Mouse (Mus musculus) kidney, embryonic 14.5 days (tissue): ENCODE data around the gene Dazl. TPM values are rescaled to one million over a fixed set of nuclear protein-coding genes. Genes with fewer than 3 reads are reported as not detected.

Source experiments
- ATAC-seq: fragments of 200-750 bp; cut with Nextera tagmentation; 2 replicates; pipeline ENCODE4 v1.8.0; 2017; ENCODE audit warnings: moderate number of reproducible peaks, mild to moderate bottlenecking, moderate TSS enrichment, moderate library complexity; ENCODE audit not compliant: low FRiP score, low TSS enrichment
- H3K27ac ChIP-seq: fragments of 300-500 bp; sonication (generic); 2 replicates; pipeline ENCODE4 v1.5.1; 2014; ENCODE audit warnings: low read depth, mild to moderate bottlenecking, low read length, moderate library complexity, mixed read lengths
- H3K27me3 ChIP-seq: fragments of 300-500 bp; sonication (generic); 2 replicates; pipeline ENCODE4 v1.6.1; 2014; ENCODE audit warnings: mild to moderate bottlenecking, low read length; ENCODE audit not compliant: control insufficient read depth, insufficient read depth
- H3K36me3 ChIP-seq: fragments of 300-500 bp; sonication (generic); 2 replicates; pipeline ENCODE4 v1.6.1; 2014; ENCODE audit warnings: low read length, mixed read lengths; ENCODE audit not compliant: control insufficient read depth, insufficient read depth
- H3K4me1 ChIP-seq: fragments of 300-500 bp; sonication (generic); 2 replicates; pipeline ENCODE4 v1.6.1; 2014; ENCODE audit warnings: low read length, mixed read lengths; ENCODE audit not compliant: control insufficient read depth, insufficient read depth
- H3K4me2 ChIP-seq: fragments of 300-500 bp; sonication (generic); replicated peaks from 2 replicates; pipeline ENCODE4 v1.6.1; 2014; ENCODE audit warnings: low read depth, mild to moderate bottlenecking, low read length
- H3K4me3 ChIP-seq: fragments of 300-500 bp; sonication (generic); 2 replicates; pipeline ENCODE4 v1.5.1; 2014; ENCODE audit warnings: mild to moderate bottlenecking, low read length
- H3K9ac ChIP-seq: fragments of 300-500 bp; sonication (generic); 2 replicates; pipeline ENCODE4 v1.6.1; 2014; ENCODE audit warnings: low read depth, mild to moderate bottlenecking, low read length, moderate library complexity
- H3K9me3 ChIP-seq: fragments of 300-500 bp; sonication (generic); 2 replicates; pipeline ENCODE4 v1.6.1; 2016; ENCODE audit warnings: low read length; ENCODE audit not compliant: control insufficient read depth
- WGBS: fragments of 180-500 bp; shearing (Covaris S2); extraction: QIAGEN DNeasy Blood & Tissue Kit; methylation state at CpG from one replicate; pipeline ENCODE4 v1.1.7; 2014; 5-methylcytosine and 5-hydroxymethylcytosine counted together
- polyA plus RNA-seq: library from polyadenylated mRNA; unstranded; fragments of >200 nt; fragmentation: Nextera tagmentation; extraction: Ambion mirVana; gene quantifications from 2 replicates; pipeline ENCODE4 v1.2.1, GENCODE M21; 2014

The Dazl gene
- polyA plus RNA-seq, 1 experiment from 2014 or later = not detected

GRCm38 (mm10) chr17:50318810-50319209 lies 25.4 kb upstream of the Dazl start:
- Histone ChIP-seq H3K4me3 (no peak overlapping the region), H3K9me3 (no peaks in the 10 kb centered on the region), H3K4me1 (no peaks in the 10 kb centered on the region), H3K27ac (no peak overlapping the region), H3K4me2 (no peak overlapping the region), H3K27me3 (no peaks in the 10 kb centered on the region), H3K9ac (no peak overlapping the region), H3K36me3 (no peaks in the 10 kb centered on the region)
- ATAC-seq = no peak

GRCm38 (mm10) chr17:50316216-50317150 lies 23.0 kb upstream of the Dazl start:
- H3K4me3 ChIP-seq = no peak overlapping the region
- H3K9ac ChIP-seq = no peak overlapping the region
- H3K27ac ChIP-seq = no peak overlapping the region
- no peak for ATAC-seq
- H3K4me1 ChIP-seq = no peaks in the 10 kb centered on the region
- 53% methylated on average over 11 of the region's 11 CpGs for WGBS
- no peaks in the 10 kb centered on the region for H3K27me3 ChIP-seq
- H3K4me2 ChIP-seq = no peak overlapping the region
- no peaks in the 10 kb centered on the region for H3K36me3 ChIP-seq
- H3K9me3 ChIP-seq = no peaks in the 10 kb centered on the region

GRCm38 (mm10) chr17:50310148-50310802 lies 16.8 kb upstream of the Dazl start:
- no peaks in the 10 kb centered on the region for H3K27me3 ChIP-seq
- no peaks in the 10 kb centered on the region for H3K36me3 ChIP-seq
- 64% methylated on average over 10 of the region's 10 CpGs for WGBS
- H3K4me1 ChIP-seq = no peaks in the 10 kb centered on the region
- ATAC-seq = no peak
- H3K27ac ChIP-seq = no peak overlapping the region
- no peak overlapping the region for H3K4me2 ChIP-seq
- H3K9ac ChIP-seq = no peak overlapping the region
- no peak overlapping the region for H3K4me3 ChIP-seq
- H3K9me3 ChIP-seq = no peaks in the 10 kb centered on the region

DNA sequence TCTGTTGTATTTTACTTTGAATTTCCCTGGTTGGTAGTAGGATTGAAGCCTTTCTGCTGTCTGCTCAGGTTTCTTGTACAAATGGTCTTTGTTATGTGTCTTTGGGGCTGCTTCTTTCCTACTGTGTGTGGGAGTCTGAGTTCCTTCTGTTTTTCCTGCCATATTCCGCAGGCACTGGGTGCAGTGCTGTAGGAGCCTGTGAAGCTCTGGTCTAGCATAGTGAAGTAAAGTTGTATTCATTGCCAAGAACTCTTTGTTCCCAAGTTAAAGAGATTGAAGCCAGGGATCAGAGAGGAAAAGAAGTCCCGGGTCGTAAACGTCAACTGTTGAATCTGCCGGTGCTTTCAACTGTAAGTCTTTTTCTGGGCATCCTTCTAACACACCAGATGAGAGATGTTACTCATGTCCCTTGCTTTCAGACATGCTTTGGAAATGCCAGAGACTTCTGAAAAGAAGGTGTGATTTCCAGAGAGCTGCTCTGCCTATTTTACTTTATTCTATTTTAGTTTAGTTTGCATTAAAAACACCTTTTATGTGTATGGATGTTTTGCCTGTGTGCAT lies 16.2 kb upstream of the Dazl start:
- WGBS = 55% methylated on average over 5 of the region's 5 CpGs
- H3K4me1 ChIP-seq = no peaks in the 10 kb centered on the region
- no peak for ATAC-seq
- H3K27ac ChIP-seq = no peak overlapping the region
- H3K36me3 ChIP-seq = no peaks in the 10 kb centered on the region
- H3K27me3 ChIP-seq = no peaks in the 10 kb centered on the region
- no peak overlapping the region for H3K9ac ChIP-seq
- H3K4me3 ChIP-seq = no peak overlapping the region
- H3K9me3 ChIP-seq = no peaks in the 10 kb centered on the region
- H3K4me2 ChIP-seq = no peak overlapping the region

DNA sequence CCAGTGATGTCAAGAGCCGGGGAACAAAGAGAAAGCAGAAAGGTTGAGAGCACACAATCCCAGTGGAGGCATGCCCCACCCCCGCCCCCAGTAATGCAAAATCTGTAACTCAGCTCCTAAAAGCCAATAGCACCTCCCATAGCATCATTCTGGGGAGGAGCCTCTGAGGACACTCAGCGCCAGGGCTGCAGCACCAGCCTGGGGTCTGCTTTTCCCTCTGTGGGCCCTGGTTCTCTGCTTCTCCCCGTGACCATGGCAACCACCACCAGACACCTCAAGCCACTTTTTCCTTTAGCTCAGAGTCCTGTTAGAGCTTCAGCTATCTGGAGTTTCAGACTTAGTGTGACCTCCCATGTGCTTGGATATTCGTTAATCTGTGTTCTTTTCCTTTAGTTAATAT lies 15.4 kb upstream of the Dazl start:
- H3K4me2 ChIP-seq = no peak overlapping the region
- no peak for ATAC-seq
- no peaks in the 10 kb centered on the region for H3K9me3 ChIP-seq
- no peak overlapping the region for H3K27ac ChIP-seq
- H3K36me3 ChIP-seq = no peaks in the 10 kb centered on the region
- 70% methylated on average over 5 of the region's 5 CpGs for WGBS
- no peak overlapping the region for H3K9ac ChIP-seq
- H3K27me3 ChIP-seq = no peaks in the 10 kb centered on the region
- no peaks in the 10 kb centered on the region for H3K4me1 ChIP-seq
- H3K4me3 ChIP-seq = no peak overlapping the region

DNA sequence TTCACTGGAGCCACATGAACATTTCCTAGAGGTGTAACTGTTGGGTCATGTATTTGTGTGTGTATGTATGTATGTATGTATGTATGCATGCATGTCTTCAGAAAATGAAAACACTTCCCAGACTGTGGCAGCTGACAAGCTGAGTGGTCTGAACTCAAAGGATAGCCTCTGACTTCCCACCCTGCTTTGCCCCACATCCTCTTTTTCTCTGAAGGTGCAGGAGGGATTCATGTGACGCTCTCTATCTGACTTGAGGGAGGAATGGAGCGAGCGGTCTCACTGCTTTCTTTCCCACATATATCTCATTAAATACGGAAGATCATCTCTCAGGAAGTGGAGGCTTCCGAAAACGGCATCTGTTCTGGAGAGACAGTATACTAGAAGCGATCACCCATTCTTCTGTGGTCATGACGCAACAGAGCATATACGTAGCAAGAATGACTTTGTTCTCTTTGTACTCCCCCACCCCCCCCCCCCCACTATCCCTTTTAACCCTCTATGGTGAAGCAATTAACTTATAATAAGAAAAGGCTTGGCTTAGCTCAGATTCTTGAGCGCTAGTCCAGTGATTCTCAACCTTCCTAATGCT lies 14.7 kb upstream of the Dazl start:
- ATAC-seq = no peak
- Histone ChIP-seq H3K4me3 (no peak overlapping the region), H3K4me2 (no peak overlapping the region), H3K36me3 (no peaks in the 10 kb centered on the region), H3K9ac (no peak overlapping the region), H3K27ac (no peak overlapping the region), H3K27me3 (no peaks in the 10 kb centered on the region), H3K4me1 (no peaks in the 10 kb centered on the region), H3K9me3 (no peaks in the 10 kb centered on the region)
- 91% methylated on average over 10 of the region's 10 CpGs for WGBS

- H3K9me3 ChIP-seq = no peaks in the 10 kb centered on the region
- no peaks in the 10 kb centered on the region for H3K4me1 ChIP-seq
- ATAC-seq = no peak
- no peaks in the 10 kb centered on the region for H3K36me3 ChIP-seq
- no peaks in the 10 kb centered on the region for H3K27me3 ChIP-seq
- WGBS = 48% methylated on average over 3 of the region's 3 CpGs
- H3K4me3 ChIP-seq = no peak overlapping the region
- no peak overlapping the region for H3K4me2 ChIP-seq
- no peak overlapping the region for H3K9ac ChIP-seq
- no peak overlapping the region for H3K27ac ChIP-seq
Measured at GRCm38 (mm10) chr17:50302867-50303266, 9.4 kb upstream of the Dazl start.

GRCm38 (mm10) chr17:50300171-50300841 lies 6.9 kb upstream of the Dazl start:
- 65% methylated on average over 11 of the region's 11 CpGs for WGBS
- Histone ChIP-seq H3K4me1 (no peaks in the 10 kb centered on the region), H3K4me2 (no peak overlapping the region)

More at GRCm38 (mm10) chr17:50300171-50300841, 6.9 kb upstream of the Dazl start:
- Histone ChIP-seq H3K36me3 (no peaks in the 10 kb centered on the region), H3K9ac (no peak overlapping the region), H3K27me3 (no peaks in the 10 kb centered on the region), H3K27ac (no peak overlapping the region), H3K4me3 (no peak overlapping the region), H3K9me3 (no peaks in the 10 kb centered on the region)
- ATAC-seq = no peak
